Mouse (Mus musculus): Measurements from ENCODE around the gene Tor1b. TPM values are rescaled to one million over a fixed set of nuclear protein-coding genes. Genes with fewer than 3 reads are reported as not detected.
"Not testable (repeated sequence)": the region's sequence is repeated elsewhere in the genome, so short reads cannot be mapped to it uniquely, and the experiment has no call there.

The Tor1b gene
- total and polyA plus RNA-seq, 2 experiments from 2014 or later: 16.9 to 40.0 TPM

DNA sequence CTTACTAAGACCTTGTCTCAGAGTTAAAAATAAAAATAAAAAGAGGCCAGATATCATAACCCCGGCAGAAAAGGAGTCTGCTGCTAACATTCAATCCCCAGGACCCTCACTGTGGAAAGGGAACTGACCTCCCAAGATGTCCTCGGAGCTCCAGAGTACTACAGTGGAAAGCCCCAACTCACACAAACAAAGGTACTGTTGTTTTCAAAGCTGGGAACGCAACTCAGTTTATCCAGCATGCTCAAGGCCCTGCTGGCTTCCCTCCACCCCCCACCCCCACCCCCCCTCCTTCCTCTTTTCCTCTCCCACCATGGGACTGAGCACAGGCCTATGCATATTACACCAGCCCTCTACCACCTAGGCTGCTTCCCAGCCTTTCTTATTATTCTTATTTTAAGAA lies 37.9 kb upstream of the Tor1b start:
- Histone ChIP-seq H3K9ac (no peak overlapping the region), H3K4me3 (ENCODE audit: low read depth, low read length) (no peak overlapping the region), H3K4me2 (ENCODE audit: low read depth) (no peak overlapping the region), H3K36me3 (ENCODE audit: insufficient read depth) (no peaks in the 10 kb centered on the region), H3K27ac (ENCODE audit: low read depth, low read length) (no peak overlapping the region), H3K9me3 (ENCODE audit: low read length) (no peaks in the 10 kb centered on the region), H3K27me3 (ENCODE audit: insufficient read depth, low read length) (no peaks in the 10 kb centered on the region), H3K4me1 (ENCODE audit: insufficient read depth) (0 out of 2 replicates have a peak, but pooled peaks cover 3% of the 10 kb centered on the region)
- no peak for TF ChIP-seq CTCF (IDR thresholded peaks at IDR 0.05; ENCODE audit: low read depth)
- ATAC-seq: peak; percentile 45
- no peak for DNase-seq
- 20% methylated on average over 3 of the region's 3 CpGs for WGBS

DNA sequence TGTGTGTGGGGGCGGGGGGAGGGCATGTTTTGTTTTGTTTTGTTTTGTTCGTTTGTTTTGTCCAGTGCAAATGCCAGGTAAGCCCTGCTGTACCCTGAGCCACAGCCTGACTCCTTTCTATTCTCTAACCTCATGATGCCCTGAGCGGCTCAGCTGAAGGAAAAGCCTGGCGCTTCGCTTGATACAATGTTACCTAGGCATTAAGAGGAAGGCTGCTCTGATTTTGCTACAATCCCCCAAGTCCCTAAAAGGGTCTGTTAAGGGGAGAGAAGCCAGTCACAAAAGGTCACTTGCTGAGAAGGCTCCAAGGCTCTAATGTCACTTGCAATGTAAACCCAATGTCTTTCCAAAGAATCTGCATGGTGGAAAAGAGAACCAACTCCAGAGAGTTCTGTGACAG lies 37.4 kb upstream of the Tor1b start:
- DNase-seq: no peak

GRCm38 (mm10) chr2:30915933-30916332 lies 36.8 kb upstream of the Tor1b start:
- WGBS: 74% methylated on average over 6 of the region's 6 CpGs
- not testable (repeated sequence) for H3K4me2 ChIP-seq (ENCODE audit: low read depth); ATAC-seq; H3K27ac ChIP-seq (ENCODE audit: low read depth, low read length); H3K4me3 ChIP-seq (ENCODE audit: low read depth, low read length); H3K36me3 ChIP-seq (ENCODE audit: insufficient read depth); H3K4me1 ChIP-seq (ENCODE audit: insufficient read depth); H3K27me3 ChIP-seq (ENCODE audit: insufficient read depth, low read length); DNase-seq; H3K9ac ChIP-seq; H3K9me3 ChIP-seq (ENCODE audit: low read length)

More for the DNA sequence above, 37.4 kb upstream of the Tor1b start:
- no peak for TF ChIP-seq CTCF (IDR thresholded peaks at IDR 0.05; ENCODE audit: low read depth)
- ATAC-seq: no peak
- no peak overlapping the region for H3K9ac ChIP-seq
- H3K27ac ChIP-seq (ENCODE audit: low read depth, low read length): no peak overlapping the region
- 64% methylated on average over 5 of the region's 5 CpGs for WGBS
- H3K4me1 ChIP-seq (ENCODE audit: insufficient read depth): 0 out of 2 replicates have a peak, but pooled peaks cover 3% of the 10 kb centered on the region
- no peaks in the 10 kb centered on the region for H3K9me3 ChIP-seq (ENCODE audit: low read length)
- H3K4me2 ChIP-seq (ENCODE audit: low read depth): no peak overlapping the region
- no peaks in the 10 kb centered on the region for H3K27me3 ChIP-seq (ENCODE audit: insufficient read depth, low read length)
- no peaks in the 10 kb centered on the region for H3K36me3 ChIP-seq (ENCODE audit: insufficient read depth)
- no peak overlapping the region for H3K4me3 ChIP-seq (ENCODE audit: low read depth, low read length)

GRCm38 (mm10) chr2:30917649-30918048 lies 35.1 kb upstream of the Tor1b start:
- H3K4me2 ChIP-seq (ENCODE audit: low read depth): no peak overlapping the region
- no peaks in the 10 kb centered on the region for H3K27me3 ChIP-seq (ENCODE audit: insufficient read depth, low read length)
- no peak for TF ChIP-seq CTCF (IDR thresholded peaks at IDR 0.05; ENCODE audit: low read depth)
- ATAC-seq: no peak
- DNase-seq: no peak
- 0 out of 2 replicates have a peak, but pooled peaks cover 3% of the 10 kb centered on the region for H3K4me1 ChIP-seq (ENCODE audit: insufficient read depth)
- 83% methylated on average over 7 of the region's 7 CpGs for WGBS
- H3K4me3 ChIP-seq (ENCODE audit: low read depth, low read length): no peak overlapping the region
- H3K36me3 ChIP-seq (ENCODE audit: insufficient read depth): no peaks in the 10 kb centered on the region
- H3K27ac ChIP-seq (ENCODE audit: low read depth, low read length): no peak overlapping the region
- H3K9ac ChIP-seq: no peak overlapping the region
- no peaks in the 10 kb centered on the region for H3K9me3 ChIP-seq (ENCODE audit: low read length)

DNA sequence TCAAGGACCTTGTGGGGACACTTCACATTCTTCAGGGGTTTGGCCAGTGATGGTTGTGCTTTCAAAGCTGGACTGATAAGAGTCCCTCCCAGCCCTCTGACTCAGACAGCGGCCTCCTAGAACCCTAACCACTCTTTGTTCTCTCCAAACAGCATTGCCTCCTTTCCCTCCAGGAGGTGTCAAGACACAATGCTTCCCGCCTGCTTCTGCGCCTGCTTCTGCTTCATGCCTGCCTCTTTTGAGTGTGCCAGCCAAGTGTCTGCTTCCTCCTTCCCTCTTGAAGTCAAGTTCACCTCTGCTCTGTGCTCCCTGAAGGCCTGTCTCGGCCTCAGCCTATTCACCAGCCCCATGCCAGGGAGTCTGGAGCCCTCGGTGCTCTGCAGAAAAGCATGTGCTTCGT lies 34.6 kb upstream of the Tor1b start:
- Histone ChIP-seq H3K9ac (no peak overlapping the region), H3K4me1 (ENCODE audit: insufficient read depth) (0 out of 2 replicates have a peak, but pooled peaks cover 3% of the 10 kb centered on the region), H3K4me2 (ENCODE audit: low read depth) (no peak overlapping the region), H3K36me3 (ENCODE audit: insufficient read depth) (no peaks in the 10 kb centered on the region), H3K27ac (ENCODE audit: low read depth, low read length) (no peak overlapping the region), H3K4me3 (ENCODE audit: low read depth, low read length) (no peak overlapping the region), H3K27me3 (ENCODE audit: insufficient read depth, low read length) (no peaks in the 10 kb centered on the region), H3K9me3 (ENCODE audit: low read length) (no peaks in the 10 kb centered on the region)
- 61% methylated on average over 6 of the region's 6 CpGs for WGBS
- no peak for TF ChIP-seq CTCF (IDR thresholded peaks at IDR 0.05; ENCODE audit: low read depth)
- ATAC-seq (no peak), DNase-seq (no peak)

DNA sequence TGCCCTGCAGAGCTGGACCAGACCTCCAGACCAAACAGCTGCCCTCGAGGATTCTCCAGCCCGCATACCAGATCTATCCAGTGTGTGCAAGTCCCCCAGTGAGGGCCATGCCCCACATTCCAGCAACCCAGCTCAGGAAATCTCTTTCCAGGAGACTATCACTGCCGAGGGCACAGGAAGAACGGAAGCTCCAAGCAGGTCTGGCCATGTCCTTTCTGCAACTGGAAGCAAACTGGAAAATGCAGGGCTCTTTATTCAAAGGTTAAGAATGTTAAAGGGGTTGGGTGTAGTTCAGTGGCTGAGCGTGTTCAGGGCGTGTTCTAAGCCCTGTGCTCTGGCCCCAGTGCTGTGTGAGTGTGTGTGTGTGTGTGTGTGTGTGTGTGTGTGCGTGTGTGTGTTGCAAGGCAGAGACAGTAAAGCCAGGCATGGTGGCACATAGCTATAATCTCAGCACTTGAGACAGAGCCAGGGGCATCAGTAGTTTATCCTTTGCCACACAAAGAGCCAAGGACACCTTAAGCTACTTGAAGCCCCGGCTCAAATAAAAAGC lies 33.9 kb upstream of the Tor1b start:
- Histone ChIP-seq H3K4me2 (ENCODE audit: low read depth) (no peak overlapping the region), H3K4me3 (ENCODE audit: low read depth, low read length) (no peak overlapping the region), H3K27me3 (ENCODE audit: insufficient read depth, low read length) (no peaks in the 10 kb centered on the region), H3K9me3 (ENCODE audit: low read length) (no peaks in the 10 kb centered on the region), H3K27ac (ENCODE audit: low read depth, low read length) (no peak overlapping the region), H3K9ac (no peak overlapping the region), H3K4me1 (ENCODE audit: insufficient read depth) (0 out of 2 replicates have a peak, but pooled peaks cover 3% of the 10 kb centered on the region), H3K36me3 (ENCODE audit: insufficient read depth) (no peaks in the 10 kb centered on the region)
- no peak for DNase-seq
- no peak for ATAC-seq
- 64% methylated on average over 8 of the region's 8 CpGs for WGBS
- TF ChIP-seq CTCF (IDR thresholded peaks at IDR 0.05; ENCODE audit: low read depth): no peak

DNA sequence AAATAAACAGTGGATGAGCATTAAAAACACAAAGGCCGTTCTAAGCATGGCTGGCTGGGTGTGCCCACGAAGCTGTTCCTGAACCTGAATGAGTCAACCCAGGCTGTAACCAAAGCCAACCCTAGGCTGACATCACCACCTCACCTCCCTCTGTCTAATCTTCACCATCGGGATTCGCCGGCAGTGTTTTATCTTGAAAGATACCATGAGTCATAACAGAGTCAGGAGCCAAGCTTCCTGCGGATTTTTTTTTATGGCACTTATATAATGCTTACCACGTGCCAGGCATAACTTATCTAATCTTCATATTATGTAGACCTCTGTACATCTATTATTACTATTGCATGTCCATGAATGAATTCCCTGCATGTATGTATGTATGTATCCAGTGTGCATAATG lies 32.5 kb upstream of the Tor1b start:
- Histone ChIP-seq H3K9ac (no peak overlapping the region), H3K4me3 (ENCODE audit: low read depth, low read length) (no peak overlapping the region), H3K9me3 (ENCODE audit: low read length) (no peaks in the 10 kb centered on the region), H3K4me1 (ENCODE audit: insufficient read depth) (0 out of 2 replicates have a peak, but pooled peaks cover 3% of the 10 kb centered on the region), H3K27ac (ENCODE audit: low read depth, low read length) (no peak overlapping the region), H3K36me3 (ENCODE audit: insufficient read depth) (no peaks in the 10 kb centered on the region), H3K4me2 (ENCODE audit: low read depth) (no peak overlapping the region), H3K27me3 (ENCODE audit: insufficient read depth, low read length) (no peaks in the 10 kb centered on the region)
- ATAC-seq (no peak), DNase-seq (no peak)
- WGBS: 74% methylated on average over 7 of the region's 7 CpGs
- no peak for TF ChIP-seq CTCF (IDR thresholded peaks at IDR 0.05; ENCODE audit: low read depth)
